Mouse (Mus musculus): ENCODE data around the gene Cilp.

- TF ChIP-seq ZNF384 (IDR thresholded peaks at IDR 0.05; ENCODE audit: low read depth, low read length), result no peak
- TF ChIP-seq ZC3H11A (IDR thresholded peaks at IDR 0.05; ENCODE audit: borderline replicate concordance, low read depth, low read length), result no peak
- no peak for TF ChIP-seq MAFK (IDR thresholded peaks at IDR 0.05; ENCODE audit: insufficient read depth, low read depth, low read length)
- TF ChIP-seq HCFC1 (IDR thresholded peaks at IDR 0.05; ENCODE audit: borderline replicate concordance, insufficient read depth, low read length), result no peak
Measured at GRCm38 (mm10) chr9:65299650-65300049, 34.7 kb downstream of the Cilp start.
